Mouse (Mus musculus): ENCODE data around the gene Foxj2.
A peak's percentile ranks its signal among the peaks of the same experiment; 100 is the strongest.

Foxj2 gene

GRCm38 (mm10) chr6:122819306-122820070 is at the start of gene Foxj2:
Gene Foxj2 (plus strand): TSS chr6:122819914.
- DNase-seq, result peak; percentile 62 to 90

- DNase-seq, result no peak
Measured at GRCm38 (mm10) chr6:122770760-122771315, 48.9 kb upstream of the Foxj2 start.

- DNase-seq, result no peak
Measured at GRCm38 (mm10) chr6:122772701-122773100, 47.0 kb upstream of the Foxj2 start.

GRCm38 (mm10) chr6:122774345-122774744 is 45.4 kb upstream of the Foxj2 start:
- no peak for DNase-seq

GRCm38 (mm10) chr6:122776040-122776439 is 43.7 kb upstream of the Foxj2 start:
- no peak for DNase-seq

- no peak for DNase-seq
Measured at GRCm38 (mm10) chr6:122779916-122780315, 39.8 kb upstream of the Foxj2 start.

- DNase-seq, result peak in 1 of 2 experiments; percentile 9
Measured at GRCm38 (mm10) chr6:122781167-122781566, 38.5 kb upstream of the Foxj2 start.

- DNase-seq, result no peak
Measured at GRCm38 (mm10) chr6:122782164-122782563, 37.5 kb upstream of the Foxj2 start.

GRCm38 (mm10) chr6:122784866-122785265 is 34.8 kb upstream of the Foxj2 start:
- peak in 1 of 2 experiments; percentile 22 for DNase-seq

- DNase-seq, result peak; percentile 34 to 79
Measured at GRCm38 (mm10) chr6:122786275-122786674, 33.4 kb upstream of the Foxj2 start.

- DNase-seq, result peak in 1 of 2 experiments; percentile 18
Measured at GRCm38 (mm10) chr6:122795254-122795935, 24.3 kb upstream of the Foxj2 start.

GRCm38 (mm10) chr6:122800640-122801300 is 18.9 kb upstream of the Foxj2 start:
- no peak for DNase-seq

- DNase-seq, result peak; percentile 65 to 70
Measured at GRCm38 (mm10) chr6:122801301-122801800, 18.4 kb upstream of the Foxj2 start, which contains the start of gene Slc2a3. Gene Slc2a3 (minus strand): TSS chr6:122801640.

GRCm38 (mm10) chr6:122801801-122802514 is 17.8 kb upstream of the Foxj2 start:
- DNase-seq, result peak in 1 of 2 experiments; percentile 48

GRCm38 (mm10) chr6:122804418-122804817 is 15.3 kb upstream of the Foxj2 start:
- peak; percentile 77 to 91 for DNase-seq

GRCm38 (mm10) chr6:122810022-122810614 is 9.6 kb upstream of the Foxj2 start:
- DNase-seq, result no peak

- DNase-seq, result peak; percentile 98 to 99
Measured at GRCm38 (mm10) chr6:122810615-122811279, 9.0 kb upstream of the Foxj2 start.

- peak; percentile 96 to 97 for DNase-seq
Measured at GRCm38 (mm10) chr6:122811280-122811652, 8.4 kb upstream of the Foxj2 start.

GRCm38 (mm10) chr6:122811771-122812600 is 7.7 kb upstream of the Foxj2 start:
- DNase-seq, result peak in 1 of 2 experiments; percentile 51

- DNase-seq, result no peak
Measured at GRCm38 (mm10) chr6:122812716-122813115, 7.0 kb upstream of the Foxj2 start.

Measured in kidney, postnatal 36 days (tissue).